Mouse (Mus musculus): ENCODE results near the gene Trappc11. TPM values are rescaled to one million over a fixed set of nuclear protein-coding genes. Genes with fewer than 3 reads are reported as not detected.

Gene Trappc11
- 37.2 and 44.1 TPM in 2 replicates for total RNA-seq (2021)
- long read RNA-seq, full-length matches to known transcripts: 8 of 23 reads
- long read RNA-seq, partial matches to known transcripts: 11 of 23 reads
- long read RNA-seq, other reads (novel, unspliced or antisense): 4 of 23 reads

DNA sequence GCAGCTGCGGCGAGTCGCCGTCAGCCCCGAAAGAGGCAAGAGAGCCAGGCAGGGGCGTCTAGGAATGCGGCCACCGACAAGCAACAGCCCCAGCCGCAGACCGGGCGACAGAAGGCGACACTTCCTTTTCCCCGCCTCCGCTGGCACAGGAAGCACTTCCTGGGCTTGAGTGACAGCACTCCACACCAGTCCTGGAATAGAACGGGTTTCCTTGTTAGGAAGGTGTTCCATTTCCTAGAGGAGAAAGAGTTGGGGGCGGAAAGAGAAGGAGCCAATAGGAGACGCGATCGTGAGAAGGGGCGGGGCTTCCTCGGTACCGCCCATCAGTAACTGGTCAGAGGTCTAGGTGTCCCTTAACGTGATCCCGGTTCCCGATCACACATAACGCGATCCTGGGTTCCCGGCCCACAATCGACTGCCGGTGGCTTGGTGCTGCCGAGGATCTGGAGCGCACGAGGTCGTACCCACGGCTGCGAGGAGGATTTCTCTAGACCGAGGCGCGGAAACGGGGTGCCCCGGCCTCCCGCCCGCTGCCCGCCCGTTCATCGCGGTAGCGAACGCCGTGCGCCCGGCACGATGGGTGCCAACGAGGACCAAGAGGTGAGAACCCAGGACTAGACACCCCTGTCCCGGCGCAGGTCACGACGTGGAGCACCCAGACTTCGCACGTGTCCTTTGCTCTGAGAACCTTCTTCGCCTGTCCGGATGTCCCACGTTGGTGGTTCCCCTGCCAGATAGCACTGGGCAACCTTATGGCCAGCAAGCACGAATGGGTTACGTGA is at the start of gene Trappc11, which contains the start of gene Rwdd4a:
Gene Trappc11, minus strand, starts transcription at position 127 of the 782 bp plus-strand sequence.
Gene Rwdd4a, plus strand, starts transcription at position 321 of the 782 bp plus-strand sequence.
- DNase-seq: peak; percentile 91

- DNase-seq: no peak
Measured at GRCm38 (mm10) chr8:47581454-47581853, 48.2 kb upstream of the Trappc11 start.

GRCm38 (mm10) chr8:47573482-47573881 is 40.2 kb upstream of the Trappc11 start:
- DNase-seq: no peak

- no peak for DNase-seq
Measured at GRCm38 (mm10) chr8:47570161-47570560, 36.9 kb upstream of the Trappc11 start.

DNA sequence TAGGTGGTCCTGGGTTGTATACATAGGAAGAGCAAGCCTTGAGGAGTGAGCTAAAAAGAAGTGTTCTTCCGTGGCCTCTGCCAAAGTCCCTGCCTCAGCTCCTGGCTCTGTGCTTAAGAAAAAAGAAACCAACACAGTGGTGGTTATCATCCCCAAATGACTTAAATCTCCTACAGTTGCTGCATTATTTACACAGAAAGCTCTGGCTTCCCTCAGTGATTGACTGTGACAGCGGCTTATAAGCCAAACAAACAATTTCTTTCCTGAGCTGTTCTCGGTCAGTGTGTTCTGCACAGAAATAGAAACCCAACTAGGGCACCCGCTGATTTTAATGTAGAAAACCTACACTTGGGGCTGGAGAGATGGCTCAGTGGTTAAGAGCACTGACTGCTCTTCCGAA is 34.8 kb upstream of the Trappc11 start:
- no peak for DNase-seq

DNA sequence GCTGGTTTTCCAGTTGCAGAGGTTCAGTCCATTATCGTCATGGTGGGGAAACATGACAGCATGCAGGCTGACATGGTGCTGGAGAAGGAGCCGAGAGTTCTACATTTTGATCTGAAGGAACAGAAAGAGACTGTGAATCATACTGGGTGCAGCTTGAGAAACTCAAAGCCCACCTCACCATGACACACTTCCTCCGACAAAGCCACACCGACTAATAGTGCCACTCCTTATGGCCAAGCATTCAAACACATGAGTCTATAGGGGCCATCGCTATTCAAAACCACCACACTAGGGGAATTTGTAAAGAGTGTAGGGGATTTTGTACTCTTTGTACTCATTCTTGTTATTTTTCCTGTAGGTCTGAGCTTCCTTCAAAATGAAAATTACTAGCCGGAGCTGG is 33.3 kb upstream of the Trappc11 start:
- DNase-seq: no peak

DNA sequence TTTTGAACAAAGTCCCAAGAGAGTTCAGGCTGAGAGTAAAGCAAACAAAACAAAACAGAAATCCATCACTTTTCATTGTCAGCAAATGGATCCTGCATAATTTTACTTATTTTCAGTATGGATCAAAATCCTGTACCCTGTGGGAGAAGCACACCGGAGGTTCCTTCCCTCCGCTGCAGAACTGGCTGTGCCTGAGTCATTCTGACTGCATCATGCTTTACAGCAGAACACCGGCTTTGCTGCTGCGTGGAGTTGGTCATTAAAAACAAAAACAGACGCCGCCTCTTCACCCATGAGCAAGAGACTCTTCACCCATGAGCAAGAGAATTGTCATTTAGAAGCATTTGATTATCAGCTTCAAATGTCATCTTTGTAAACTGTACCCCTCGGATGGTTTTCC is 27.5 kb upstream of the Trappc11 start:
- no peak for DNase-seq

DNA sequence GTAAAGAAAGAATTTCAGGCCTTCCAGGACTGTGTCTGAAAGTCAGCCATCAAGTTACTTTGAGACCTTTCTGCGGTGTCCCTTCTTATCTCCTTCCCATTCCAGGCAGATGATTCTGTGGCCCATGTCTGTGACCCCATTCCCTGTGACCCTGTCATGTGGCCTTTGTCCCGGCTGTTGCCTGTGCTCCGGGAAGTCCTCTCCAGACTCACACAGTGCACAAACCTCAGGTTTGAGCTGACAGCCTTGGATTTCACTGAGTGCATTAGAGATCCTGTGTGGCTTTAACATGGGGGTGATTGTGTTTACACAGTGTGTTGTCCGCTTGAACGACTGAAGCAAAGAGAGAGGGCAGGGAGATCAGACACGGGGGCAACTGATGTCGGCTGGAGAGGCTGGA is 25.0 kb upstream of the Trappc11 start:
- DNase-seq: no peak

GRCm38 (mm10) chr8:47556446-47556845 is 23.2 kb upstream of the Trappc11 start:
- no peak for DNase-seq

DNA sequence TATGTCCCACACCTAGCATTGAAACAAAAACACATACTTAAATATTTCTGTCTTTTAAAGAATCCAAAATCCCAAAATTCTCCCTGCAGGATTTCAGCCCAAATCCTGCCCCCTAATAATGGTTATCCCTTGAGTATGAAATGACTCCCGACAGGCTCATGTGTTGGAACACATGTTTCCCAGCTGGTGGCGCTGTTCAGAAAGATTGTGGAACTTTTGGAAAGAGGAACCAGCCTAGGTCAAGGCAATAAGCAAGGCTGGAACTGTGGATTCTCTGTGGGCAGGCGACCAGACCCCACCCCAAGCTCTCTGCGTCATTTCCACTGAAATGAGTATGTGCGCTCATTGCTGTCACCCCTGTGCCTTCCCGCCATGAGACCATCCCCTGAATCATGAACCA is 20.3 kb upstream of the Trappc11 start:
- DNase-seq: peak; percentile 31

GRCm38 (mm10) chr8:47547102-47547501 is 13.8 kb upstream of the Trappc11 start:
- DNase-seq: no peak

DNA sequence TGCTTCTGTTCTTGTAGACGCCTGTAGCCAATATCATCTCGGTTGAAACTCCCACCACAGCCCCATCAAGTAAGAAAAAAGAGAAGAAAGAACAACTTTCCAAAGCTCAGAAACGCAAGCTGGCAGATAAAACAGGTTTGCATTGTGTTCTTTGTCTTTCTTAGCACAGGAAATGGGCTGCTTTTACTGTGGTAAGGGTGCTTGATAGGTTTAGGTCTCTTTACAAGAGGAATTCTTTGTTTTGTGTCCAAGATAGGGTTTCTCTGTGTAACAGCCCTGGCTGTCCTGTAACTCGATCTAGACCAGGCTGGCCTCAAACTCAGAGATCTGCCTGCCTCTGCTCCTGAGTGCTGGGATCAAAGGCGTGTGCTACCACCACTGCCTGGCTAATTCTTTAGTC is 10.8 kb upstream of the Trappc11 start:
- DNase-seq: no peak

DNA sequence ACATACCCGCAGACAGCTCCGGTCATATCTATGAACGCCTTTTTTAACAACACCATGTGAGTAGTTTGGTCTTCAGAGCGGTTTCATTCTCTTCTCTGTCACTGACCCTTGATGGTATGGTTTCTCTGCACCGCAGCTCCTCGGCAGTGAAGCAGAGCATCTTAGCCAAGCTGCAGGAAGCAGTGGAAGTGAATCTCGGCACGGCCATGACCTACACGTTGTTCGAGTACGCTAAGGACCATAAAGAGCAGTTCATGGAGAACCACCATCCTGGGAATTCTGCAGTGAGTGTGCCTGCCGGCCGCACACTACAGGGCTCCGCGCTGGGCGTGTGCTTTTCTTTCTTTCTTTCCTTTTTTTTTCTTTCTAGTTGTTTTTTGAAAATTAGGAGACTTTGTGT is 9.5 kb upstream of the Trappc11 start:
- DNase-seq: no peak

DNA sequence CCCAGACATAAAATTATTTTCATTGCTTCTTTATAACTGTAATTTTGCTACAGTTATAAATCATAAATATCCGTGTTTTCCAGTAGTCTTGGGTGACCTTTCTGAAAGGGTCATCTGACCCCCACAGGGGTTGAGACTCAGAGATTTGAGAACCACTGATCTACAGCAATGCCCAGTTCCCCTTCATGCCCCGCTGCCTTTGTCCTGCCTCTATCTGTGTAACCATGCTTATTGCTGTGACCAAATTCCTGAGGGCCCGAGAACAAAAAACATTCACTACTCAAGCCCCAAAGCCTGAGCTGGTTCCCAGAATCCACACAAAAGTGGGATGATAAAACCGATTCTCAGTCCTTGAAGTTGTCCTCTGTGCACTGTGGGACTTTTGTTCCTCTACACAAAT is 5.1 kb upstream of the Trappc11 start:
- DNase-seq: no peak

DNA sequence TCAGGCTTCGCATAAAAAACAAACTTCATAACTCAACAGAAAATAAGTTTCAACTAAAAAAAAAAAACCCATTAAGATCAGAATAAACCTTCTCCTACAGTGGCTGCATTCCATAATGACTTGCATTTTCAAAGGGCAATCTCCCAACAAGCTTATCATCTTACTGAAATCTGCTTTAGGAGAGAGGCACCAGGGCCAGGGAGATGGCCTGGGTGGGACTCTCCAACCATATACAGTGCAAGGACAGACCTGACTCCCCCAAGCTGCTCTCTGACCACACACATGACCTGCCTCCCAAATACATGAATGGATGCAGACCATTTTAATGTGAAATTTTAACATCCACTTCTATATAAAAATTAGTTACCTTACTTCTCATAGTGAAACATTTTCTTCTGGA is 5.2 kb downstream of the Trappc11 start:
- DNase-seq: no peak

GRCm38 (mm10) chr8:47513601-47514000 is 19.7 kb downstream of the Trappc11 start:
- DNase-seq: no peak

DNA sequence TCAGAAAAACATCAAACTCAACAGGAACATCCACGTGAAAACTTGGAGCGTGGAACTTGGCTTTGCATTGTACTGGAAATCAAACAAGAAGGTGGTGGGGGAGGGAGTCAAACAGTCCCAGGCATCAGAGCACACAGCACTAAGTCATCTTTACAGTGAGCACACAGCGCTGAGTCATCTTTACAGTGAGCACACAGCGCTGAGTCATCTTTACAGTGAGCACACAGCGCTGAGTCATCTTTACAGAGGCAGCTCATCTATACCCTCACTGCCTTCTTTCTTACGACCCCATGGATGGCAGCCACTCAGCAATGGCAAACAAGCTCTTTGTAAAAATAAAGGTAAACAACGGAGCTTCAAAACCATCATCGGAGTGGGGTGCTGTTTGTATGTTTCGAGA is 22.3 kb downstream of the Trappc11 start:
- DNase-seq: no peak

- DNase-seq: no peak
Measured at GRCm38 (mm10) chr8:47505431-47505830, 27.8 kb downstream of the Trappc11 start.

DNA sequence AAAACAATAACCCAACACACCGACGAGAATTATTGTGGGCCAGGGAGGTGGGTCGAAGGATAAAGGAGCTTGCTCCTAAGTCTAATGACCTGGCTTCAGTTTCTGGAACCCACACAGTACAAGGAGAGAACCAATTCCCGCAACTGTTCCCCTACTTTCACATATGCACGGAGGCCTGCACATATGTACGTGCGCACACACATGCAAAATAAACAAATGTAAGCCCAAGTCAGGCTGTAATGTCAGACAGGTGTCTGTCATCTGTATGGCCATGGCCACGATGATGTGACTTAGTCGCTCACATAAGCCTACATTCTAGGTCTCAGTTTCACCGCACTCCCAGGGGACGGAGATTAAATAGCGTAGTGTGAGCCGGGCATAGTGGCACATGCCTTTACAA is 30.7 kb downstream of the Trappc11 start:
- no peak for DNase-seq

DNA sequence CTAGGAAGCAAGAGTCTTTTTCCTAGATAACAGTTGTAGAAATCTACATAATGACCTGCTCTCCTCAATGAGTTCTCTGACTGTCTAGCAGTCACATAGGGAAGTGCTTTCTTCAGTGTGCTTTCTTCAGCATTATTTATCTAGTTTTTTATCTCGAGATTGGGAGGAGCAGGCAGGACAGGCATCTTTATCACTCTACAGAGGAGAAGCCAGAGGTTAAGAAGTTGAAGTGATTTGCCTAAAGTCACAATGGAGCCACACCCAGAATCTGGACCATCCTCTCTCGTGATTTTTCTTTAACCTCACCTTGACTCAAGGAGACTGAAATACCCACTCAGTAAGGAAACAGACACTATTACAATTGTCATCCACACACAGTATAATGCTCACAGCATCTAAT is 31.3 kb downstream of the Trappc11 start:
- DNase-seq: no peak

DNA sequence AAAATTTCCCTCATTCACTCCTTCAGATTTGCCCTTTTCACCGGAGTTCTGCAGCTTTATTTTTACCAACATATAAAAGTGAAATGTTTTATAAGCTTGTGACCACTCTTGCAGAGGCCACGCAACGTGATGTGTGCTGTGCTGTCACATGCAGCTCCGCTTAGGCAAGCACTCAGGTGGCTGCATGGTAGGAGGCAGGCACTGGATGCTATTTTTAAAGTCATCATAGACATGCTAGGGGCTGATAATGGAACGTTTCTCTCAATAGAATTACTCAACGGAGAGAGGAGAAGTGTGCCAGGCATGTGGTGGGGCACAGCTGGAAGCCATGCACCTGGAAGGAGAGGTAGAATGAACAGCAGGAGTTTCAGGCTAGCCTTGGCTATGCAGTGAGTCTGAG is 37.8 kb downstream of the Trappc11 start:
- DNase-seq: no peak

DNA sequence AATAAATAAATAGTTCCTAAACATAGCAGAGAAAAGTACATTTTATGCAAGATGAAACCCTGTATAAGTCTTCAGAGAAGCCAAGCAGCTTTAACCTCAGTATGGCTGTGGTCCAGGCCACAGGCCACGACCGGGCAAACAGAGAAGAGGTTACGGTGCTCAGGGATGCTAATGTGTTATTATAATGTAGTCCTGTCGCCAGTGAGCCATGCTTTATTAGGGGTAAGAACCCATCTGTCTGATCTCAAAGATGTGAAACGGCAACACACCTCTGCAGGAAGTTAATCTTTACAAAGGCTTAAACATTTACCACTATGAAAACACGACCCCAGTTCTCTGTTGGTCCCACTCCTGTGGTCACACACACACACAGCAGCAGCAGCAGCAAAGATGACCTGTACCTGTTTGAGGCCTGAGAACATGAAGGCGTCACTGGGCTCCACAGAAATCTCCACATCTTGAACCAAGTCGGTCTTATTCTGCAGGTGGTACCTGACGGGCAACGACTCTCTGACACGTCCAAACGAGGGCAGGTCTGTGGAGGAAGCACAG is 38.6 kb downstream of the Trappc11 start:
- no peak for DNase-seq

DNA sequence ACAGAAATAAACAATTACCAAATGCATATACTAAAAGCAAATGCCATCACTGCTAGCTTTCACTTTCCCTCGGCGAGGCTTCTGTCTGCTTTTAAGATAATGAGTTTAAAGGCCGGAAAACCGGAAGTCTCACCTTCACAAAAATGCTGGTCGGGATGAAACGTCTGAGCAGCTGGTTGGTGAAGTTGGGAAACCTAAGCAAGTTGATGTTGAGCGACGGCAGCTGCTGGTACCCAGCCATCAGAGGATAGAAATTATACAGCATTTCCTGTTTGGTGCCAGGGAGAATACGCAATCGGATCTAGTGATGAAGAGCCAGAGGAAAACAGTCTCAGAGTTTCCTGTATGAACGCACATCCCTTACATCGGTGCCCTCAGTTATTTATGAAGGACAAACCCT is 40.2 kb downstream of the Trappc11 start:
- DNase-seq: no peak

GRCm38 (mm10) chr8:47487231-47487630 is 46.0 kb downstream of the Trappc11 start:
- no peak for DNase-seq
